Mouse (Mus musculus) hindbrain, embryonic 15.5 days (tissue): ENCODE data around the gene Cmtm1. TPM values are rescaled to one million over a fixed set of nuclear protein-coding genes. Genes with fewer than 3 reads are reported as not detected.
A peak's percentile ranks its signal among the peaks of the same experiment; 100 is the strongest.
"Not testable (repeated sequence)": the region's sequence is repeated elsewhere in the genome, so short reads cannot be mapped to it uniquely, and the experiment has no call there.

Experiments used
- ATAC-seq: fragments of 200-750 bp; cut with Nextera tagmentation; 2 replicates; pipeline ENCODE4 v1.8.0; 2017; ENCODE audit warnings: low read depth, moderate number of reproducible peaks, moderate TSS enrichment; ENCODE audit not compliant: low FRiP score
- H3K27ac ChIP-seq: fragments of 300-500 bp; sonication (generic); replicated peaks from 2 replicates; pipeline ENCODE4 v1.5.1; 2015; ENCODE audit warnings: mild to moderate bottlenecking, inconsistent platforms
- H3K27me3 ChIP-seq: fragments of 300-500 bp; sonication (generic); 2 replicates; pipeline ENCODE4 v1.6.1; 2015; ENCODE audit warnings: control low read depth, inconsistent platforms
- H3K36me3 ChIP-seq: fragments of 300-500 bp; sonication (generic); 2 replicates; pipeline ENCODE4 v1.6.1; 2015; ENCODE audit warnings: control low read depth, inconsistent platforms
- H3K4me1 ChIP-seq: fragments of 300-500 bp; sonication (generic); replicated peaks from 2 replicates; pipeline ENCODE4 v1.6.1; 2015; ENCODE audit warnings: control low read depth, inconsistent platforms
- H3K4me2 ChIP-seq: fragments of 300-500 bp; sonication (generic); 2 replicates; pipeline ENCODE4 v1.6.1; 2015; ENCODE audit warnings: moderate library complexity, mild to moderate bottlenecking, inconsistent platforms
- H3K4me3 ChIP-seq: fragments of 300-500 bp; sonication (generic); 2 replicates; pipeline ENCODE4 v1.5.1; 2015; ENCODE audit warnings: mild to moderate bottlenecking, inconsistent platforms
- H3K9ac ChIP-seq: fragments of 300-500 bp; sonication (generic); 2 replicates; pipeline ENCODE4 v1.6.1; 2015; ENCODE audit warnings: inconsistent platforms
- H3K9me3 ChIP-seq: fragments of 300-500 bp; sonication (generic); 2 replicates; pipeline ENCODE4 v1.6.1; 2016; ENCODE audit warnings: control low read depth, inconsistent platforms
- WGBS: fragments of 180-500 bp; shearing (Covaris S2); methylation state at CpG from one replicate; pipeline ENCODE4 v1.1.7; 2015; 5-methylcytosine and 5-hydroxymethylcytosine counted together
- polyA plus RNA-seq: library from polyadenylated mRNA; unstranded; fragments of >200 nt; fragmentation: Nextera tagmentation; extraction: Ambion mirVana; gene quantifications from 2 replicates; pipeline ENCODE4 v1.2.1, GENCODE M21; 2015

Cmtm1 gene
- not detected in 2 replicates for polyA plus RNA-seq

DNA sequence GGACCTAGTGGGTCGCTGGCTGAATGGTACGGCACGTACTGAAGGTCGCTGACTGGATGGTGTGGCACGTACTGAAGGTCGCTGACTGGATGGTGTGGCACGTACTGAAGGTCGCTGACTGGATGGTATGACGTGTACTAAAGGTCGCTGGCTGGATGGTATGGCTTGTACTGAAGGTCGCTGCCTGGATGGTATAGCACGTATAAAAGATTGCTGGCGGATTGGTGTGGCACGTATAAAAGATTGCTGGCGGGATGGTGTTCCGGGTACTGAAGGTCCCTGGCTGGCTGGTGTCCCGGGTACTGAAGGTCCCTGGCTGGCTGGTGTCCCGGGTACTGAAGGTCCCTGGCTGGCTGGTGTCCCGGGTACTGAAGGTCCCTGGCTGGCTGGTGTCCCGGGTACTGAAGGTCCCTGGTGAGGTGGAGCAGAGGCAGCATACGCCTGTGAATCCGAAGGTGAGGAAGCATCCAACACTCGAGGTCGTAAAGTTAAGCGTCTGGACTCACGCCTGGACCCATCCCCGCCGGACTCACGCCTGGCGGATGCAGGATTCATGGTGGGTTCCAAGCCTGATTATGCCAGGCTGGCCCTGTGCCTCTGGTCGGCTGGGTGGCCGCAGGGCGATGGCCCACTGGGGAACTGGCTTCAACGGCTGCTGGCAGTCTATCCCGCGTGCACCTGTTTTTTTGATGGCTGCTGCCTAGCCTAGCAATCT is at the start of gene Cmtm1, which contains the start of gene Gm45711:
TSS of gene Cmtm1 (minus strand) at position 705 of the 715 bp plus-strand sequence.
TSS of gene Gm45711 (minus strand) at position 641 of the 715 bp plus-strand sequence.
- not testable (repeated sequence) for H3K4me3 ChIP-seq, H3K4me2 ChIP-seq, H3K4me1 ChIP-seq, H3K27ac ChIP-seq, H3K27me3 ChIP-seq, H3K9ac ChIP-seq, H3K9me3 ChIP-seq, H3K36me3 ChIP-seq
- ATAC-seq: peak; percentile 38; the same call in 1 of the 2 replicates
- WGBS: 84% methylated on average over 36 of the region's 36 CpGs

DNA sequence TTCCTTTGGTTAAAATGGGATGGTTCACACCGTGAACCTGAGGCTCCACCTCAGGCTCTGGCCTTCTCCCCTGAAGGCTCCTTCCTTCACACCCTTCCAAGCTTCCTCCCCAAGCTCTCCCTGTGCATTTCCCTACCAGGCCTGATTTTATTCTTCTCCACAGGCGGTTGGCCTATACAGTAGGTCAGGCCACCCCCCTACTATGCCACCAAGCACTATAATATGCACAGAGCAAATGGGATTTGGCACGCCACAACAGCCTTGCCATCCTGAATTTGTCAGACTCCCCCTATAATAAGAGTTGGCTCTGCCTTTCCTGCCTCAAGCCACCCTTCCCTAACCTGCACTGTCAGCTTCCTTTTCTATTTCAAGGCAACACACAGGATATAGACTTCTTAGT is 48.7 kb upstream of the Cmtm1 start:
- Histone ChIP-seq H3K9ac (no peak overlapping the region), H3K9me3 (no peaks in the 10 kb centered on the region), H3K36me3 (peaks cover 17% of the 10 kb centered on the region; the same call in 1 of the 2 replicates), H3K4me3 (no peak overlapping the region), H3K4me1 (peaks cover 8% of the 10 kb centered on the region), H3K27me3 (no peaks in the 10 kb centered on the region), H3K4me2 (no peak overlapping the region), H3K27ac (0 out of 2 replicates have a peak overlapping the region, but pooled peaks have one; percentile 14)
- 75% methylated on average over 3 of the region's 3 CpGs for WGBS
- no peak for ATAC-seq

DNA sequence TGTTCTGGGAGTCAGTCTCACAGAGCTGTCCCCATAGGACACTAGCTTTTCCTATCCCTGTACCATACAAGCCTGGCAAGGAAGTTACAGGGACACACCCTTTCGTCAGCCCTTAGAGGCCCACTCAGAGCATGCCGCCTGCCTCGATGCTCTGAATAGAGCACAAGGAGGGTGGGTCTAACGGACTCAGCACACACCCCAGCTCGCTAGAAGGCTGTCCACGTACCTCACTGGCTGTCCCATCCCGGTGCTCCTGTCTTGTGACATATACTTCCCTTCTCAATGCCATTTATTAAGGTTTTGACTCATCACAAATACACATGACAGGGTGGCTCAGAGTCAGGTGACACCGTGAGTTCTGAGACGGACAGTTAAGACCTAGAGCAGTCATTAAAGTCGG is 44.6 kb upstream of the Cmtm1 start:
- Histone ChIP-seq H3K36me3 (peaks cover 17% of the 10 kb centered on the region; the same call in 1 of the 2 replicates), H3K27me3 (no peaks in the 10 kb centered on the region)

DNA sequence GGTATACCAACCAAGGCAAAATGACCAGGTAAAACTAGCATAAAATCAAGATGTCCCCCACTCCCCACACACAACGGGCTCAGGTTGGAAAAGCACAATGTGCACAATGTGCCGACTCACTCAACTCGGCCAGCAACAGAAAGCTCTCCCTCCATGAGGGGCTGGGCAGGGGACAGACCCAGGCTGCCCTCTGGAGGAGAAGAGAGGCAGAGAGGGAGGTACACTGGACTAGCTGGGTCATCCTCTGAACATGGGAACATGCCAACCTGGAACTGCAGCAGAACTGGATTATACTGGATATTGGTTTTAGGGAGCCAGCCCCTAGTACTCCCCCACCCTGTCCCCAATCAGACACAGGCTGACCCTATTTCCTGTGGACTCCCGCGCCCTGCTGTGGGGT is 43.2 kb upstream of the Cmtm1 start:
- ATAC-seq: 0 out of 2 replicates have a peak, but pooled peaks have one; percentile 71
- H3K4me3 ChIP-seq: no peak overlapping the region
- H3K4me1 ChIP-seq: no peaks in the 10 kb centered on the region
- no peak overlapping the region for H3K9ac ChIP-seq
- H3K27me3 ChIP-seq: no peaks in the 10 kb centered on the region
- H3K4me2 ChIP-seq: no peak overlapping the region
- H3K27ac ChIP-seq: no peak overlapping the region
- peaks cover 17% of the 10 kb centered on the region; the same call in 1 of the 2 replicates for H3K36me3 ChIP-seq
- WGBS: 64% methylated on average over 5 of the region's 5 CpGs
- H3K9me3 ChIP-seq: no peaks in the 10 kb centered on the region

More for the DNA sequence above, 44.6 kb upstream of the Cmtm1 start:
- Histone ChIP-seq H3K4me3 (no peak overlapping the region), H3K27ac (no peak overlapping the region), H3K4me2 (no peak overlapping the region), H3K9ac (no peak overlapping the region), H3K9me3 (no peaks in the 10 kb centered on the region), H3K4me1 (peaks cover 2% of the 10 kb centered on the region)
- ATAC-seq: no peak
- 92% methylated on average over 10 of the region's 10 CpGs for WGBS

DNA sequence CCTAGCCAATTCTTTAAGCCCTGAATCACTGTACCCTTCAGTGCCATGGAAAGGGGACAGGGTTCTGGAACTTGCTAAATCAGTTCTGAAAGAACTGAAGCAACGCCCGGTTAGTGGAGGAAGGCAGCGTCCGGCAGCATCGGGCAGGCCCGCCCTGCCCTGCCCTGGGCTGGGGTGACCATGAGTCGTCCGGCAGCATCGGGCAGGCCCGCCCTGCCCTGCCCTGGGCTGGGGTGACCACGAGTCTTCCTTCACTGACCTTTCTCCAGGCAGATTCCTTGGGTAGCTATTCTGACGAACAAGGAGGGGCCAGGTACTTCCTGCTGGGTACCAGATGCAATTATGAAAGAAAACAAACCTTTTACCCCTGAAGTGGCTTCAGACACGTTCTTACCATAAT is 40.1 kb upstream of the Cmtm1 start:
- no peaks in the 10 kb centered on the region for H3K27me3 ChIP-seq
- H3K36me3 ChIP-seq: peaks cover 8% of the 10 kb centered on the region; the same call in 1 of the 2 replicates
- H3K4me3 ChIP-seq: no peak overlapping the region
- ATAC-seq: no peak
- H3K27ac ChIP-seq: no peak overlapping the region
- no peaks in the 10 kb centered on the region for H3K9me3 ChIP-seq
- no peaks in the 10 kb centered on the region for H3K4me1 ChIP-seq
- H3K9ac ChIP-seq: no peak overlapping the region
- 88% methylated on average over 13 of the region's 13 CpGs for WGBS
- H3K4me2 ChIP-seq: no peak overlapping the region

DNA sequence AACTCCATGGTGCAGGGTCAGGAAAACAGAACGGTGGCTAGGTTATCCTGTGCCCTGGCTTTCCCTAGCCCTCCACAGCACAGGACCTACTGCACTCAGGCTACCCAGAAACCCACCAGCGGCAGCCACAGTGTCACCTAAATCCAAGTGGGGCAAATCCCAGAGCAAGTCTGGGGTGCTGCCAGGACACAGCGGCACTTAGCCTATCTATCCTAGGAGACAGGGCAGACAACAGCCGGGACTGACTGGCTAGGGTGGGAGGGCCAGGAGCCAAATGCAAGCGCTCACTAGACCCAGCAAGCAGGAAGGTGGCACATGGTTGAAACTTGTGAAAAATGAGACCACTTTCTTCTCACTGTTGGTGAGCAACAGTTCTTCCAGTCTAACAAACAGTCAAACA is 39.0 kb upstream of the Cmtm1 start:
- ATAC-seq: no peak
- no peak overlapping the region for H3K27ac ChIP-seq
- H3K9me3 ChIP-seq: no peaks in the 10 kb centered on the region
- no peaks in the 10 kb centered on the region for H3K36me3 ChIP-seq
- no peak overlapping the region for H3K9ac ChIP-seq
- 72% methylated on average over 5 of the region's 5 CpGs for WGBS
- H3K4me1 ChIP-seq: no peaks in the 10 kb centered on the region
- H3K4me3 ChIP-seq: no peak overlapping the region
- H3K4me2 ChIP-seq: no peak overlapping the region
- no peaks in the 10 kb centered on the region for H3K27me3 ChIP-seq

DNA sequence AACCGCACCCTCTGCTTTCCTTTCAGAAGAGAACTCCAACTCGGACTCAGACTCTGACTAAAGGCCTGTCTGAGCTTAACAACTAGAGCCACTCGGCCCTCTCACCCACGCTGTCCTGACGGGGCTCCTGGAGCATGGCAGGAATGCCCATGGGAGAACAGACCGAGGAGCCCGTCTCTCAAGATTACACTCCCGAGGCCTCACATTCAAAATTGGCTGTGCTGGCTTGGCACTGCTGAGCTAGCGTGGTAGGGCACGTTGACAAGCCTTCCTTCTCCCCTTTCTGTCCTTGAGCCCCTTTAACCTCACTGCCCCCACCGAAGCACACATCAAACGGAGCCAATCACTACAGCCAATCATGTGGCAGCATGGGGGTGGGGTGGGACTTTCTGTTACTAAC is 36.8 kb upstream of the Cmtm1 start:
- ATAC-seq: no peak
- WGBS: 60% methylated on average over 12 of the region's 12 CpGs
- Histone ChIP-seq H3K4me1 (peaks cover under 1% of the 10 kb centered on the region), H3K27ac (no peak overlapping the region), H3K36me3 (no peaks in the 10 kb centered on the region), H3K9me3 (no peaks in the 10 kb centered on the region), H3K27me3 (no peaks in the 10 kb centered on the region), H3K4me2 (no peak overlapping the region), H3K9ac (no peak overlapping the region), H3K4me3 (no peak overlapping the region)

DNA sequence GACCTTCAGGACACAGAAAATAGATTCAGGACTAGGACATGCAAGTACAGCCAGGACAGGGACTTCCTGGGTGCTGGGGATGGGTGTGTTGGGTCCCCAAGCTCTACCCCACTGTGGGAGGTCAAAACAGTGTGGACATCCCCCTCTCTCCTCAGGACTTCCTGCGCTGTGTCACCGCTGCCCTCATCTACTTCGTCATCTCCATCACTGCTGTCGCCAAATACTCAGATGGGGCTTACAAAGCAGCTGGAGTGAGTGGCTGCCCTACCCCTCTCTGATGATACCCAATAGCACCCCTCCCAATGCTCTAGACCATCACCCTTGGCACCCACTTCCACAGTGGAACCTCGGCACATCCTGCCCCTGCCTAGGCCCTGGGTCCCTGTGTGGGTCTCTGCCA is 34.7 kb upstream of the Cmtm1 start:
- Histone ChIP-seq H3K36me3 (no peaks in the 10 kb centered on the region), H3K9me3 (no peaks in the 10 kb centered on the region), H3K4me1 (peaks cover 15% of the 10 kb centered on the region), H3K9ac (no peak overlapping the region), H3K4me2 (no peak overlapping the region), H3K27me3 (no peaks in the 10 kb centered on the region), H3K27ac (no peak overlapping the region), H3K4me3 (no peak overlapping the region)
- no peak for ATAC-seq
- 92% methylated on average over 5 of the region's 5 CpGs for WGBS

DNA sequence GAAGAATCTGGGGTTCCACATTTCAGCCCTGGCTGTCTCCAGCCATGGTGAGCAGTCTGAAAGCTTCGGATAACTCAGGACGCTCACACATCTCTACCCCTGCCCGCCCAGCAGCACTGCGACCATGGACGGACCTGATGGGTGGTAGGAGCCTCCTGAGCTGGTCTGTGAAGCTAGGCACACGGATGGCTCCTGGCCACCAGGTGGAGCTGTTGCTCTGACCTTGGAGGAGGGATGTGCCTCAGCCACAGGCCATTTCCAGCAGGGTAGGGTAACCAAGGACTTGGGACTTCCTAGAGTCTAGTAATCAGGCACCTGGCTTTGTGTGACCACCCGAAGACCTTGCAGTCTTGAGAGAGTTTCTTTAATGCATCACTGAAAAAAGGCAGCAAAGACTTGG is 34.0 kb upstream of the Cmtm1 start:
- Histone ChIP-seq H3K4me2 (no peak overlapping the region), H3K27ac (no peak overlapping the region), H3K4me3 (no peak overlapping the region), H3K4me1 (peaks cover 18% of the 10 kb centered on the region), H3K9me3 (no peaks in the 10 kb centered on the region), H3K27me3 (no peaks in the 10 kb centered on the region), H3K9ac (no peak overlapping the region), H3K36me3 (no peaks in the 10 kb centered on the region)
- 12% methylated on average over 7 of the region's 7 CpGs for WGBS
- ATAC-seq: peak; percentile 67; the same call in 1 of the 2 replicates

DNA sequence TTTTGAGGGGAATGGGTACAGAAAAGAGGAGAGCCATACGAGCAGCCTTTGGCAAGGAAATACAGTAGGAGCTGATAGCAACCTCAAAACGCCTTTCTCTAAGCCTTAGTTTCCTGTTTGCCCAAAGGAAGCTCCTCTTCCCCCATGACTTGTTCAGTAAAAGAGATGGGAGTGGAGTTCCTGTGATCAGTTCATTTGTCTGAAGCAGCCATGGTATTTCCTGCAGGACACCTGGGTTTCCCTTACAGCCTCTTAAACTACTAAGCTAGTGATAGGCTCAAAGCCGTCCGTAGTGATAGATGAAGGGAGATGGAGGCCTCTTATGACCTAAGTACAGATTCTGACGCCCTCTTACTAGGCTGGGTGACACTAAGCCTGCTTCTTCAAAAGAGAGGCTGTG is 32.5 kb upstream of the Cmtm1 start:
- Histone ChIP-seq H3K4me3 (no peak overlapping the region), H3K4me2 (no peak overlapping the region), H3K9ac (no peak overlapping the region), H3K27ac (no peak overlapping the region), H3K36me3 (no peaks in the 10 kb centered on the region), H3K9me3 (no peaks in the 10 kb centered on the region), H3K4me1 (peaks cover 18% of the 10 kb centered on the region), H3K27me3 (no peaks in the 10 kb centered on the region)
- no peak for ATAC-seq
- 81% methylated on average over 5 of the region's 5 CpGs for WGBS

DNA sequence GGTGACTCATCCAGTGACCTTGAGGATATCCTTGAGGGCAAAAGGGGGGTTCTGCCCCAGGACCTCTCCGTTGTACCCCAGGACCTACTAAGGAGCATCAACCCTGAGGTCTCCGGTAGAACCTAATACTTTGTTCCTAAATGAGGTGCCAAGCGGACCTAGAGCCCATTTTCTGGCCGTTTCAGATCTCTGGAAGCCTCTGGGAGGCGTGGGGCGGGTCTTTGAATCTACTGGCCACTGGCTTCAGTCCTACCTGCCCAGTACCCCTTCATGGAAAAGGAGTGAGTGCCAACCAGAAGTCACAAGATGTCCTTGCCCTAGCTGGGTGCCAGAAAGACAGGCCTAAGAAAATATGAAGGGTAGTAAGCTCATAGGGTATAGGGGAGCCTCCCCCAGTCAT is 31.7 kb upstream of the Cmtm1 start:
- H3K27me3 ChIP-seq: no peaks in the 10 kb centered on the region
- 46% methylated on average over 6 of the region's 6 CpGs for WGBS
- peak overlapping the region; percentile 53 for H3K4me3 ChIP-seq
- no peaks in the 10 kb centered on the region for H3K36me3 ChIP-seq
- peak overlapping the region; percentile 73 for H3K4me2 ChIP-seq
- no peaks in the 10 kb centered on the region for H3K9me3 ChIP-seq
- H3K27ac ChIP-seq: no peak overlapping the region
- no peak overlapping the region for H3K9ac ChIP-seq
- ATAC-seq: no peak
- H3K4me1 ChIP-seq: peaks cover 18% of the 10 kb centered on the region

DNA sequence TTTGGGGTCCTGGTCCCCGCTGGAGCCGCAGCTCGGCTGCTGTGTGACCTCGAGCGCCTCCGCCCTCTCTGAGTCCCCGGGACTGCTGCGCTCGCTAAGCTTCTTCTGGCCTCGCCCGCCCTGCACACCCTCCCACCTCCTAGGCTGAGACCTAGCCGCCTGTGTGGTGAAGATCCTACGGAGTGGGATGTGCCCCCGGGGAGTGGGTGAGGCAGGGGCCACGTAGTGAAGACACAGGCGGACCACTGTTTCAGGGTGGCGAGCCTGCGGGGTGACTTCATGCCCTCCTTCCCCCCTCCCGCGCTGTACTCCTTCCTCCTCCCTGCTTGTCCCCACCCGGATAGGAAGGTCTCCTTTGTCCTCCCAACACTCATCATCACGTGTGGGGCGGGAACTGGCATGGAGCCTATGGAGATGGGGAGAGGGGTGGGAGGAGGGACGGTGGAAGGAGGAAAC is 31.2 kb upstream of the Cmtm1 start:
- H3K9ac ChIP-seq: peak overlapping the region; percentile 56
- H3K36me3 ChIP-seq: no peaks in the 10 kb centered on the region
- H3K4me2 ChIP-seq: peak overlapping the region; percentile 73
- H3K9me3 ChIP-seq: no peaks in the 10 kb centered on the region
- peak overlapping the region; percentile 49 for H3K27ac ChIP-seq
- peak; percentile 60 for ATAC-seq
- H3K4me1 ChIP-seq: peaks cover 18% of the 10 kb centered on the region
- peak overlapping the region; percentile 53 for H3K4me3 ChIP-seq
- under 1% methylated on average over 24 of the region's 24 CpGs for WGBS
- H3K27me3 ChIP-seq: no peaks in the 10 kb centered on the region
